Mouse (Mus musculus) brain, embryonic 14.5 days (tissue): ENCODE data around the gene Crb2. TPM values are rescaled to one million over a fixed set of nuclear protein-coding genes. Genes with fewer than 3 reads are reported as not detected.
A peak's percentile ranks its signal among the peaks of the same experiment; 100 is the strongest.

ENCODE experiments used
- DNase-seq: peaks from one replicate; pipeline ENCODE4 v3.0.0-alpha.2; 2011; ENCODE audit warnings: low read depth
- CTCF ChIP-seq: fragments of 200-500 bp; IDR thresholded peaks from 2 replicates; pipeline ENCODE4 v1.5.1; 2012; ENCODE audit warnings: inconsistent platforms, mild to moderate bottlenecking, moderate library complexity, borderline replicate concordance; ENCODE audit not compliant: insufficient read depth, insufficient read length; ENCODE audit errors: extremely low read depth
- POLR2A ChIP-seq: fragments of 200-500 bp; IDR thresholded peaks from 2 replicates; pipeline ENCODE4 v1.6.1; 2012; ENCODE audit warnings: mild to moderate bottlenecking, inconsistent platforms, borderline replicate concordance; ENCODE audit not compliant: poor library complexity, insufficient read depth, insufficient read length, severe bottlenecking; ENCODE audit errors: extremely low read depth
- polyA plus RNA-seq: library from polyadenylated mRNA; depleted of rRNA; stranded (reverse); fragments of >200 nt; gene quantifications from 2 replicates; pipeline ENCODE4 v1.2.3, GENCODE M21; 2012; rRNA removed

The Crb2 gene
- polyA plus RNA-seq, 1 experiment: 11.3 TPM

- TF ChIP-seq CTCF (no peak), POLR2A (no peak)
- DNase-seq: peak; percentile 87
Measured at GRCm38 (mm10) chr2:37829758-37830275, 53.8 kb downstream of the Crb2 start.

- peak; percentile 75 for DNase-seq
- TF ChIP-seq POLR2A (no peak), CTCF (no peak)
Measured at GRCm38 (mm10) chr2:37832253-37832652, 56.2 kb downstream of the Crb2 start.

GRCm38 (mm10) chr2:37836926-37837325 is 60.9 kb downstream of the Crb2 start:
- no peak for TF ChIP-seq POLR2A
- TF ChIP-seq CTCF: no peak
- DNase-seq: no peak

GRCm38 (mm10) chr2:37837542-37837941 is 61.5 kb downstream of the Crb2 start:
- no peak for DNase-seq
- TF ChIP-seq CTCF: no peak
- no peak for TF ChIP-seq POLR2A

GRCm38 (mm10) chr2:37838202-37838984 is 62.3 kb downstream of the Crb2 start:
- DNase-seq: no peak
- no peak for TF ChIP-seq POLR2A
- TF ChIP-seq CTCF: no peak

- TF ChIP-seq CTCF: no peak
- no peak for TF ChIP-seq POLR2A
- no peak for DNase-seq
Measured at GRCm38 (mm10) chr2:37839922-37840321, 63.9 kb downstream of the Crb2 start.

- TF ChIP-seq POLR2A: no peak
- peak; percentile 96 for DNase-seq
Measured at GRCm38 (mm10) chr2:37842151-37842569, 66.1 kb downstream of the Crb2 start.

GRCm38 (mm10) chr2:37842719-37843118 is 66.7 kb downstream of the Crb2 start:
- peak; percentile 84 for DNase-seq
- TF ChIP-seq CTCF: no peak
- TF ChIP-seq POLR2A: no peak

Other genes starting within 250 kb of the Crb2 start
- gene Strbp, start 72.4 kb upstream of the Crb2 start, polyA plus RNA-seq: 63.9 and 79.6 TPM in 2 replicates